Mouse (Mus musculus): ENCODE results near the gene Polrmt. TPM values are rescaled to one million over a fixed set of nuclear protein-coding genes. Genes with fewer than 3 reads are reported as not detected.

Gene Polrmt
- polyA plus RNA-seq (2015; fragmentation: Nextera tagmentation; extraction: Ambion mirVana), result 33.3 and 40.9 TPM in 2 replicates

DNA sequence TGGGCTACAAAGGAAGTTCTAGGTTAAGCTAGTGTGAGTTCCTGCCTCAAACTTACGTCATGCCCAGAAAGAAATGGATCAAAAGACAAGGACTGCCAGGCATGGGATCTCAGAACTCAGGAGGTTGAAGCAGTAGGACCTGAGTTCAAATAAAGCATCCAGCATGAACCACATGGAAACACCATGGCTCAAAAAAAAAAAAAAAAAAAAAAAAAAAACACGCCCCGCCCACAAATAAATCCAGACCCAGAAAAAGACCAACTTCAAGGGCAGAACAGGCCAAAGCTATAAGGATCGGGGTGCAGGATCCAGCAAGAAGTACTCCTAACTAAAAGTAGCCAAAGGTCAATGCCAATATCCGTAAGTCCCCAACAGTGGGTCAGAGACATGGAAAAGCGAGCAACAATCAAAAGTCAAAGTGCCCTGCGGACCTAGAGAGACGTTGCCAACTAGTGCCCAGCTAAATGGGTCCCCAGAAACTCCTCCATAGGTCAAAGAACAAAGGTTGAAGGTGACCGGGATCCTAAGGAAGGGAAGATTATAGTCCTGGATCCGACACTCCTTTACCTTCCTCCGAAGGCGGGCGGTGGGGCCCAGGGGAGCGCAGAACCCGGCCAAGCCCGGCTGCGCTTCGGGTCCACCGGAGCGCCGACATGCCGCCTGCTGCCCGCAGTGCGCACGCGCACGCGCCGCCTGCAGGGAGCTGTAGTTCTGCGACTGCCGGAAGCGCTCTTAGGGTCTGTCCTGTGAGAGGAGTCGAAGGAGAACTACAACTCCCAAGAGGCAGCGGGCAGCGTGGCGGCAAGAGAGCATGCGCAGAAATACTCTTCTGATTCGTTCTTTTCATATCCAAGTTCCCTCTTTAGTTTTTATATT lies at the start of gene Polrmt:
Gene Polrmt (minus strand): TSS at position 684 of the 876 bp plus-strand sequence.
- H3K36me3 ChIP-seq (ENCODE audit: control insufficient read depth, insufficient read depth, low read length), result peaks cover 15% of the 10 kb centered on the region
- H3K4me2 ChIP-seq (ENCODE audit: low read depth, low read length), result peak within 1 kb of the TSS; percentile 77
- H3K9me3 ChIP-seq (replicated peaks; ENCODE audit: control insufficient read depth, low read length), result no peaks in the 10 kb centered on the region
- H3K27ac ChIP-seq (ENCODE audit: low read length), result 0 out of 2 replicates have a peak within 1 kb of the TSS, but pooled peaks have one; percentile 42
- H3K9ac ChIP-seq (ENCODE audit: low read length), result peak within 1 kb of the TSS; percentile 87
- no peaks in the 10 kb centered on the region for H3K27me3 ChIP-seq (ENCODE audit: control insufficient read depth, insufficient read depth, low read length)
- ATAC-seq (ENCODE audit: insufficient read depth, low FRiP score), result peak; percentile 97
- 3% methylated on average over 38 of the region's 38 CpGs for WGBS
- peaks cover 8% of the 10 kb centered on the region for H3K4me1 ChIP-seq (ENCODE audit: control insufficient read depth, insufficient read depth, low read length)
- peak within 1 kb of the TSS; percentile 82 for H3K4me3 ChIP-seq (replicated peaks; ENCODE audit: low read length)

DNA sequence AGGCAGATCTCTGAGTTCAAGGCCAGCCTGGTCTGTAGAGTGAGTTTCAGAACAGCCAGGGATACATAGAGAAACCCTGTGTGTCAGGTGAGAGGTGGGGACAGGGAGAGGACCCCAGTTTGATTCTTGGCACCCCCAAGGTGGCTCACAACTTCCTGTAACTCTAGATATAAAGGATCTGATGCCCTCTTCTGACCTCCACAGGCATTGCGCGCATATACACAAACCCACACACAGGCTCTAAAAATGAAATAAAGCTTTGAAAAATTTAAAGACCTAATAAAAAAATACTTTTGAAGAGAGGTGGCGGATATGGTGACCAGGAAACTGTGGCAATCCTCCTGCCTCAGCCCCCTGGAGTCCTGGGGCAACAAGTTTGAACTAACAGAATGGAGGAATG lies 49.5 kb upstream of the Polrmt start:
- WGBS, result 94% methylated on average over 3 of the region's 3 CpGs
- no peak for ATAC-seq (ENCODE audit: insufficient read depth, low FRiP score)
- H3K4me1 ChIP-seq (ENCODE audit: control insufficient read depth, insufficient read depth, low read length), result peaks cover 18% of the 10 kb centered on the region

DNA sequence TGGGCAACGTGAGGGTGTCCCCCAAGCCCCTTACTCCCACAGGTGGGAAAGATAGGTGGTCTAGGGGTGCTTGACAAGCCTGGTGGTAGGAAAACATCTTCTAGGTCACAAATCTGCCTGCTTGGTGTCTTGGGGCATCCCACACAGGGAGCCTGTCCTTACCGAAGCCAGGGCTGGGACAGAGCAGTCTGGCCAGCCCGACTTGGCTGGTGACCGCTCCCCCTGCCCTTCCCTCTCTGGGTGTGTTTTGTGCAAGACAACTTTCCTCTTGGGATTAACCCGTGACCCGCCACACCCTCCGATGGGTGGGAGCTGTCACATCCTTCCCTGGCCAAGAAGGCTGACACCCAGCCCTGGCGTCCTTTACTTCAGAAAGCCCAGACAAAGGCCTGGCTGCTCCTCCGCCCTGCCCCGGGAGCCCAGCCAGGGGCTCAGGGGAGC lies 48.1 kb upstream of the Polrmt start:
- no peaks in the 10 kb centered on the region for H3K9me3 ChIP-seq (replicated peaks; ENCODE audit: control insufficient read depth, low read length)
- H3K27ac ChIP-seq (ENCODE audit: low read length), result peak overlapping the region; percentile 81
- H3K9ac ChIP-seq (ENCODE audit: low read length), result peak overlapping the region; percentile 97
- H3K36me3 ChIP-seq (ENCODE audit: control insufficient read depth, insufficient read depth, low read length), result no peaks in the 10 kb centered on the region
- peaks cover 18% of the 10 kb centered on the region for H3K4me1 ChIP-seq (ENCODE audit: control insufficient read depth, insufficient read depth, low read length)
- 8% methylated on average over 10 of the region's 10 CpGs for WGBS
- ATAC-seq (ENCODE audit: insufficient read depth, low FRiP score), result peak; percentile 34; the same call in 1 of the 2 replicates
- H3K27me3 ChIP-seq (ENCODE audit: control insufficient read depth, insufficient read depth, low read length), result no peaks in the 10 kb centered on the region
- peak overlapping the region; percentile 91 for H3K4me3 ChIP-seq (replicated peaks; ENCODE audit: low read length)
- peak overlapping the region; percentile 82 for H3K4me2 ChIP-seq (ENCODE audit: low read depth, low read length)

More for the DNA sequence above, 49.5 kb upstream of the Polrmt start:
- Histone ChIP-seq H3K9me3 (replicated peaks; ENCODE audit: control insufficient read depth, low read length) (no peaks in the 10 kb centered on the region), H3K9ac (ENCODE audit: low read length) (no peak overlapping the region), H3K27ac (ENCODE audit: low read length) (no peak overlapping the region), H3K36me3 (ENCODE audit: control insufficient read depth, insufficient read depth, low read length) (no peaks in the 10 kb centered on the region), H3K27me3 (ENCODE audit: control insufficient read depth, insufficient read depth, low read length) (no peaks in the 10 kb centered on the region), H3K4me2 (ENCODE audit: low read depth, low read length) (no peak overlapping the region), H3K4me3 (replicated peaks; ENCODE audit: low read length) (no peak overlapping the region)

DNA sequence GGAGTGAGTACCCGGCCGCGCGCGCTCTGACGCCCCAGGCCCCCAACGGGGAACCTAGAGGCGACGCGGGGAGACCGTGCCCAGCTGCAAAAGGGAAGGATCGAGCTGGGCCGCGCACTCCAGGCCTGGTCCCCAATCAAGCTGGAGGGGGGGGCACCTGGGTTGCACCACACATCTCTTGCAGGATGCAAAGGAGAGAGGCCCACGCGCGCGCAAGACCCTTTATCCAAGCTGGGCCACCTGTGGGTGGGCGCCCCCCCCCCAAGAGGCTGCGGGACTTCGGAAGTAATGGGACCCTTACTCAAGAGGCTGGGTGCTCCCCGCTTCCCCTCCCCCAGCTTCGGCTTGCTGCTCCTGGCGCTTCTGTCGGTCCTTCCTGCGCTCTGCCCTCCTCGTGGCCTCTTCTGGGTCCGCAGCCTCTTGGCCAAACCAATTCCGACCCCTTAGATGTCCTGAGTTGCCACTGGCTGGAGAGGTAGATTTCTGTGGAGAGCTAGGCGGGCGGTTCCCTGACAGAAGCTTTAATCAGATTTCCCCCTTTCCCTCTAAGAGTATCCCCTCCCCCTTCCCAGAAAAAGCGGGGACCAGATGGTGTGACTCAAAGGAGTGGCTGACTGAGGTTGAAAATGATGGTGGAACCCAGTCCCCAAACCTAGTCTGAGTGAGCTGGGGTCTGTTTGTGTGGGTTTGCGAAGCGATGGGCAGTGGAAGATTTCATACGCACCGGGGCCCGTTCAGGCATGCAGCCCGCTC lies 47.5 kb upstream of the Polrmt start:
- peak overlapping the region; percentile 91 for H3K4me3 ChIP-seq (replicated peaks; ENCODE audit: low read length)
- 2% methylated on average over 37 of the region's 38 CpGs for WGBS
- H3K27ac ChIP-seq (ENCODE audit: low read length), result peak overlapping the region; percentile 81
- peak overlapping the region; percentile 82 for H3K4me2 ChIP-seq (ENCODE audit: low read depth, low read length)
- H3K9ac ChIP-seq (ENCODE audit: low read length), result peak overlapping the region; percentile 97
- no peaks in the 10 kb centered on the region for H3K27me3 ChIP-seq (ENCODE audit: control insufficient read depth, insufficient read depth, low read length)
- ATAC-seq (ENCODE audit: insufficient read depth, low FRiP score), result peak; percentile 22; the same call in 1 of the 2 replicates
- peaks cover 18% of the 10 kb centered on the region for H3K4me1 ChIP-seq (ENCODE audit: control insufficient read depth, insufficient read depth, low read length)
- no peaks in the 10 kb centered on the region for H3K36me3 ChIP-seq (ENCODE audit: control insufficient read depth, insufficient read depth, low read length)
- H3K9me3 ChIP-seq (replicated peaks; ENCODE audit: control insufficient read depth, low read length), result no peaks in the 10 kb centered on the region

DNA sequence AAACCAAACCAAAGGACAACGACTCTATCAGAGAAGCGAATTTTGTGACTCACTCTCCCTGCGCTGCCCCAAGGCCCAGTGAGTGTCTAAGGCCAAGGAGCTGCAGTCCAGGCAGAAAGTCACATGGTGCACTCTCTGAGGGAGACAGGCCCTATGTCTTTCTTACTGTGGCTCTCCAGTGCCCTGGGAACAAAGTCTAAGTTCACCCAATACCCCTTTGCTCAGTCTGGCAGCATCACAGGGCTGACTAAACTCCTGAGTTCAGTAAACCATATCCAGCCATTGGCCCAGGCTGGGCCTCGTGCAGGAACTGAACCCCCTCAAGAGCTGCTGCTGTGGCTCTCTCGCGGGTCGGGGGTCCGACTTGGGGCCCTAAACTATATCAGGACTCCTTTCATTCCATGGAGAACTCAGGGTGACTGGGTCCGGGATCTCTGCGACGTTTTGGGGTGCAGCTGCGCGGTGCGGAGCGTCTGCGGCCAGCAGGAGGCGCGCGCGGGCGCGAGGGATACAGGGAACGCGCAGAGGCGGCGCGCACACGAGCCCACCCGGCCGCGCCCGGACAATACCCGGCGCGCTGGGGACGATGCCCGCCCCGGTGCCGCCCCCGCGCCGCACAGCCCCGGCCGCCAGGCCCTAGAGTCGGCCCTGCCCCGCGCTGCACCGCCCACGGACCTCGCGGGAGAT lies 46.8 kb upstream of the Polrmt start, which contains the start of gene Palm:
Gene Palm (plus strand): TSS at position 522 of the 687 bp plus-strand sequence.
- Histone ChIP-seq H3K27ac (ENCODE audit: low read length) (peak within 1 kb of the TSS; percentile 81), H3K36me3 (ENCODE audit: control insufficient read depth, insufficient read depth, low read length) (no peaks in the 10 kb centered on the region), H3K9me3 (replicated peaks; ENCODE audit: control insufficient read depth, low read length) (no peaks in the 10 kb centered on the region), H3K4me3 (replicated peaks; ENCODE audit: low read length) (peak within 1 kb of the TSS; percentile 91), H3K9ac (ENCODE audit: low read length) (peak within 1 kb of the TSS; percentile 97), H3K4me2 (ENCODE audit: low read depth, low read length) (peak within 1 kb of the TSS; percentile 82), H3K4me1 (ENCODE audit: control insufficient read depth, insufficient read depth, low read length) (peaks cover 18% of the 10 kb centered on the region), H3K27me3 (ENCODE audit: control insufficient read depth, insufficient read depth, low read length) (no peaks in the 10 kb centered on the region)
- ATAC-seq (ENCODE audit: insufficient read depth, low FRiP score), result peak; percentile 75
- 8% methylated on average over 36 of the region's 51 CpGs for WGBS

DNA sequence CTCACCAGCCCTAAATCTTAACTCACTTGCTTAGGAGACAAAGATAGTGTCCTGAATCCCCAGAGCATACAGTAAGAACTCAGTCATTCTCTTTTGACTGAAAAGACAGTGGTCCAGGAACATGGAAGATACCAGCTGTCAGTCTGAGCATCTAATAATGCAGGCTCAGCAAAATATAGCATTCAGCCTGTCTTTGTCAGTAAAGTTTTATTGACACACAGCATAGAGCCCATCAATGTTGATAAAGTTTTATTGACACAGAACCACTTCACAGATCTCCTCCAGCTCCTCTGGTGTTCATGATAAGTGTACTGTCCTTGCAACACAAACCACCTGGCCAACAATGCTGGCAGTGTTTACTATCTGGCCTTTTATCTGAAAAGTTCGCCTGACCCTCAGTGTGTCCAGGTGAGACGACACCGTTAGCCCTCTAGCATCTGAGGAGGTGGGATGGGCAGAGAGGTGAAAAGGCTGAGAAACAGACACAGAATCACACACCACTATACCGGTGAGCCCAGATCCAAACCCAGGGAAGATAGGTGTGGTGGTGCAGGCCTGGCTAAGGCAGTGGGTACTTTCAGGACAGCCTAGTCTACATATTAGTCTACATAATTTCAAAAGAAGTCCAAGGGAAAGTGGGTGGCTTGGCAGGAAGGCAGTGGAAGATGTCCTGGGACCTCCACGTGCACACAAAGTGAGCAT lies 46.1 kb upstream of the Polrmt start:
- H3K9ac ChIP-seq (ENCODE audit: low read length), result no peak overlapping the region
- no peaks in the 10 kb centered on the region for H3K36me3 ChIP-seq (ENCODE audit: control insufficient read depth, insufficient read depth, low read length)
- no peak overlapping the region for H3K4me2 ChIP-seq (ENCODE audit: low read depth, low read length)
- no peaks in the 10 kb centered on the region for H3K9me3 ChIP-seq (replicated peaks; ENCODE audit: control insufficient read depth, low read length)
- no peak overlapping the region for H3K27ac ChIP-seq (ENCODE audit: low read length)
- H3K4me3 ChIP-seq (replicated peaks; ENCODE audit: low read length), result no peak overlapping the region
- H3K27me3 ChIP-seq (ENCODE audit: control insufficient read depth, insufficient read depth, low read length), result no peaks in the 10 kb centered on the region
- H3K4me1 ChIP-seq (ENCODE audit: control insufficient read depth, insufficient read depth, low read length), result peaks cover 18% of the 10 kb centered on the region
- no peak for ATAC-seq (ENCODE audit: insufficient read depth, low FRiP score)
- 66% methylated on average over 5 of the region's 5 CpGs for WGBS

DNA sequence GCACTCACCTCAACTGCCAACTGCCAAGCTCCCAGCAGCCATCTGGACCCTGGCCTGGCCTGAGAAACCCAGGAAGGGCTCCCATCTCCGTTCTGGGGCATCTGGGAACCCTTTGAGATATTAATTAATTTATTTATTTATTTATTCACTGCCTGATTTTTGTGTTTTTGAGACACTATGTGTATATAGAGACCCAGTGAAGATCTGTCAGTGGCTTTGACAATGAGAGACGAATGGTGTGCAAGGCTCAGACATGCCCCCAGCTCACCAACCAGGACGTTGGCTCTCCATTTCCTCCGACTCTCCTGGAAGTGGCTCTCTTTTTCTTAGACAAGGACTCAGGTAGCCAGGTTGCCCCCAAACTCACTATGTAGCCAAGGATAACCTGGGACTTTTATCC lies 44.5 kb upstream of the Polrmt start, which contains the start of gene Prss57:
Gene Prss57 (minus strand): TSS at position 101 of the 400 bp plus-strand sequence.
- H3K9ac ChIP-seq (ENCODE audit: low read length), result no peak within 1 kb of the TSS
- no peaks in the 10 kb centered on the region for H3K27me3 ChIP-seq (ENCODE audit: control insufficient read depth, insufficient read depth, low read length)
- H3K27ac ChIP-seq (ENCODE audit: low read length), result no peak within 1 kb of the TSS
- H3K9me3 ChIP-seq (replicated peaks; ENCODE audit: control insufficient read depth, low read length), result no peaks in the 10 kb centered on the region
- 78% methylated on average over 4 of the region's 4 CpGs for WGBS
- no peak within 1 kb of the TSS for H3K4me3 ChIP-seq (replicated peaks; ENCODE audit: low read length)
- no peak within 1 kb of the TSS for H3K4me2 ChIP-seq (ENCODE audit: low read depth, low read length)
- no peaks in the 10 kb centered on the region for H3K36me3 ChIP-seq (ENCODE audit: control insufficient read depth, insufficient read depth, low read length)
- H3K4me1 ChIP-seq (ENCODE audit: control insufficient read depth, insufficient read depth, low read length), result peaks cover 13% of the 10 kb centered on the region
- no peak for ATAC-seq (ENCODE audit: insufficient read depth, low FRiP score)

DNA sequence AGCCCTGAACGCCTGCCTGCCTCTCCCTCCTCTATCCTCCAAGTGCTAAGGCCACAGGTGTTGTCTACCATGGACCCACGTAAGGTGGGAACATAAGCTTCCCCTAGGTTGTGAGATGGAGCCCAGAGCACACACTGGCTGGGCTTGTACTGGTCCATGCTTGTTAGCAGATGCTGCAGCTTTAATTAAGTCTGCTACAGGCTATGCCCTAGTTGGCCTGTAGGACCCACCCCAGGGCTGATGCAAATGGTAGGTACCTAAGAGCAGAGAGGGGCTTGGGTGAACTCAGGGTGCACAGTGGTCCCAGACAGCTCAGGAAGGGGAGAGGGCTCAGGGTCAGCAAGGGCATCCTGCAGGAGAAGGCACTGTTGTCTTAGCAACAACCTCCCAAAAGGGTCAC lies 43.2 kb upstream of the Polrmt start:
- WGBS, result 59% methylated on average over 2 of the region's 2 CpGs
- no peak overlapping the region for H3K4me2 ChIP-seq (ENCODE audit: low read depth, low read length)
- H3K36me3 ChIP-seq (ENCODE audit: control insufficient read depth, insufficient read depth, low read length), result no peaks in the 10 kb centered on the region
- H3K9me3 ChIP-seq (replicated peaks; ENCODE audit: control insufficient read depth, low read length), result no peaks in the 10 kb centered on the region
- no peak overlapping the region for H3K4me3 ChIP-seq (replicated peaks; ENCODE audit: low read length)
- H3K4me1 ChIP-seq (ENCODE audit: control insufficient read depth, insufficient read depth, low read length), result peaks cover 7% of the 10 kb centered on the region
- H3K9ac ChIP-seq (ENCODE audit: low read length), result no peak overlapping the region
- no peak overlapping the region for H3K27ac ChIP-seq (ENCODE audit: low read length)
- no peaks in the 10 kb centered on the region for H3K27me3 ChIP-seq (ENCODE audit: control insufficient read depth, insufficient read depth, low read length)
- no peak for ATAC-seq (ENCODE audit: insufficient read depth, low FRiP score)
